Mouse (Mus musculus): Measurements from ENCODE around the gene Gm156. TPM values are rescaled to one million over a fixed set of nuclear protein-coding genes. Genes with fewer than 3 reads are reported as not detected.
"Not testable (repeated sequence)": the region's sequence is repeated elsewhere in the genome, so short reads cannot be mapped to it uniquely, and the experiment has no call there.

The Gm156 gene
- total RNA-seq (2021), result not detected

DNA sequence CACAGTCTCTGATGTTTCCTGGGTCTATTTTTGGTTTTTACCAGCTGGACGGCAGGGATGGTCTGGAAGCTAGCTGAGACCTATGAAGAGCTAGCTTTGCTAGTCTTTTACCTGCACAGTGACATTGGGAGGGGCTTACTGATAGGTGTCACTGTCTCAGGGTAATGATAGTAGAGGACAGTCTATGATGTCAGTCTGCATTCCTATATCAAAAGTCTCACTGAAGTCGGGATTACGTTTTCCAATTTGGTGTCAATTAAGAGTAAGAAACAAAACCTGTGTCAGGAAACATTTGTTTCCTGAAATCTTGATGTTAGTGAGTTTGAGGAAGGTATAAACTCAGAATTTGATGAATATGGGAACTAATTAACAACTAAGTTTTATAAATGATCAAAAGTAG, at the start of gene Gm156:
TSS of gene Gm156 (minus strand) at position 101 of the 400 bp plus-strand sequence.
- not testable (repeated sequence) for DNase-seq

- DNase-seq, result no peak
Observed at GRCm38 (mm10) chr6:129825559-129825958, 41.5 kb upstream of the Gm156 start.

DNA sequence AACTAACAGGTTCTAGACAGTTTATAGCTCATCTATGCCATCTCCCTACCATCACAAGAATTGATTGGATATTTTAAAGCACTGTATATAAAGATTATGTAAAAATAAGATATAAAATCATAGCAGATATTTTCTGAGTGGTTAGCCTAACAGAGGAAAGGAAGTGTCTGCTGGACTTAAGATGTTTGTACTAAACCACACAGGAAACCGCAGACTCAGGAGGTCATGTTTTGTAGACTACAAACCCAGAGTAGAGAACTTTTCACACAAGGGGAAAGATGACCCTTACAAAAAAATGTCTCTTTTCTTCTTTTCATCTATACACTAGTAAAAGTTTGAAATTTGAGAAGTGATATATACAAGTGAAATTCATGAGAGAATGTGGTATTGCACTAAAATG, 39.9 kb upstream of the Gm156 start:
- DNase-seq, result no peak

DNA sequence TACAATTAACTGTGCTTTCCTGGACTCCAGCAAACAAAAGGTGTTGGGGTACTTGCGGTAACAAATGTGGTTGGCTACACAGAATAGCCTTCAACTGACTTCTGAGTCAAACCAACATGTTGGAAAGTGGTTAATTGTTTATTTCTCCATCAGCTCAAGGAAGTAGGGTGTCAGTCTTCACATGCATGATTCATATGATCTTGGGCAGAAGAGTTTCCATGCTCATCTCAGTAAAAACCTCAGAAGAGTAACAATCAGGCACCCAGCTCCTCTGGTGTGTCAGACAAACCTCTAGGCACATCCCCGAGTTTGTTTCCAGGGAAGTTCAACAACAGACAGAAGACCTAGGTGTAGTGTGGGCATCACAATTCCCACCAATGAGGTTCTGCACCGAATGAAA, 33.7 kb upstream of the Gm156 start:
- DNase-seq, result no peak

DNA sequence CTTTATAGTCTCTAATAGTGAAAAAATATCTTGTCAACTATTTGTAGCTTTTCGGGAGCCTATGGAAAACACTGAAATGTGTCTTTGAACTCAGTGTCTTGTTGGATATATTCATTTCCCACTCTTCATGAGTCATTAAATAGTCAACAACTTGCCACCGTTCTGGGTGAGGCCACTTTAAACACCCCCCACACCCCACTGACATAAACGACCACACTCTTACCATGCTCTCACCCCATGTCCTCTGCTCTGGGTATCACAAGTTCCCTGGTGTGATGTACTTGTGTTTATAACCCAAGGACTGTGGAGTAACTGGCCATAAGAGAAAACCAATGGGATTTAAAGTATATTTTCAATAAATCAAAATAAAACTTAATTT, 36.4 kb downstream of the Gm156 start:
- DNase-seq, result no peak

- no peak for DNase-seq
Observed at GRCm38 (mm10) chr6:129747016-129747653, 36.9 kb downstream of the Gm156 start.

DNA sequence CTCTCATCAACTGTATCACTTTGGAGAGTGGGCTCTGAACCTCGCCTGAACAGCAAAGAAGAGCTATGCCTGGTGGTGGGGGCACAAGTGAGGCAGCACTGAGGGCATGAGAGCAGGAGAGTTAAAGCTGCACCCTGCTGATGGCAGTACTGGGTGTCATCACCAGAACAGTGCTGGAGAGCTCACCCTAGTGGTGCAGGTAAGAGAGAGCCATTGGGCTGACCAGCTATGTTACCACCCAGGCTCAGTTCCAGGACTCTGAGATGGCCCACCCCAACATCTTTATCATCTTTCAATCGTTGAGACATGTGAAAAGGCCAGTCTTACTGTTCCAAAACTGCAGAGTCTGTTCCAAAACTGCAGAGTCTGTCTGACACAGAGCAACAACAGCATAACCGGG, 37.9 kb downstream of the Gm156 start:
- no peak for DNase-seq

DNA sequence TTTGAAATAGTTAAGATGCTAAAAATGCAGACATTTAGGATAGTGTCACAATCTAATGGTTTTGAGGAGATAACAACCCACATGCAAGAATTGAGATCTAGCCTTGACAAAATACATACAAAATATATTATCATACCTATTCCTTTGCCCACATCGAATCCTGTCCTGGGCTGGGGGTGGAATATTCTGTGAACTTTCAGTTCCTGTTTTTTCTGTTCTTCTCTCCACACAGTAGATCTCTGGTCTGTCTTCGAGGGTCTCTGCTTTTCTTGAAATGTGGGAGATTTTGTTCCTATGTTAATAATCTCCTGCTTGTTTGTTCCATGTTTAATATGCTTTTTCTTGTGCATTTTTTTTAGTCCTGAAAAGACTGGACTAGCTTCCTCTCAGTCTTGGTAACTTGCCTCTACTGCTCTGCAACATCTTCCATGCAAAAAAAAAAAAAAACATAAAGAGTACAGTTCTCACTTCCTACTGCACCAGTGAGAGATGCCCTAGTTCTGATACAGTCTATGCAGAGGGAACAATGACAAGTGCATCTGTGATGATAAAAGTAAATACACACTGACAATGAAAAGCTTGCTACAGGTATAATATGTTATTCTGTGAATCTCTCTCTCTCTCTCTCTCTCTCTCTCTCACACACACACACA, 43.9 kb downstream of the Gm156 start, which contains the start of gene Klri2:
TSS of gene Klri2 (minus strand) at position 416 of the 653 bp plus-strand sequence.
- DNase-seq, result no peak

DNA sequence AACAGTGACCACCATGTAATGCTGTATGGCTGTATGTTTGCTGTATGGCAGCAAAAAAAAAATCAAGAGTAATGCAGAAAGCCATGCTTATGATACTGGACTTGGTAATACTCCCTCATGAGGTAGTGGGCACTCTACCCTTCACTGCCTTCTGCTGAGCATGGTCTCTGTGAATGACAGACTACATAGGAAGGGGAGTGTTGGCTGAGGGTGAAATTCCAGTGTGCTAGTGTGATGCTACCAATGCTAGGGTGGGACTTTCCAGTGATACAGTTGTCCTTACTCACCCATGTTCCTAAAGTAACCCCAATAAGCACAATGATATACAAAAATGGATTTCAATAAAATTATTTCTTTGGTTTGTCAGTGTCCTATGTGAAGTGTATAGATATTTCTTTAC, 47.7 kb downstream of the Gm156 start:
- DNase-seq, result no peak

DNA sequence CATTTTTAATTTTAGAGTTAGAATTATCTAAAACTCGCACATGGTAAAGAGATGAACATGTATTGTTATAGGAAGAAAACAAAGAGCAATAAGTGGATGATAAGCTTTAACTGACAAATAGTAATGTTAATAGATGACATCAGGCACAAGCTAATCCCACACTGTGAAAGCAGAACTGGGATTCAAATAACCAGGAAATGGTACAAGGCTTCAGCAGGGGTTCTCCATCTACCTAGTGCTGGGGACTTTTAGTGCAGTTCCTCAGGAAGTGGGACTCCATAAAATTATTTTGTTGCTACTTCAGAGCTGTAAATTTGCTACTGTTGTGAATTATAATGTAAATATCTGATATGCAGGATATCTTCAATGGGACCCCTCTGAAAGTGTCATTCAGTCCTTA, 56.8 kb downstream of the Gm156 start:
- DNase-seq, result no peak

DNA sequence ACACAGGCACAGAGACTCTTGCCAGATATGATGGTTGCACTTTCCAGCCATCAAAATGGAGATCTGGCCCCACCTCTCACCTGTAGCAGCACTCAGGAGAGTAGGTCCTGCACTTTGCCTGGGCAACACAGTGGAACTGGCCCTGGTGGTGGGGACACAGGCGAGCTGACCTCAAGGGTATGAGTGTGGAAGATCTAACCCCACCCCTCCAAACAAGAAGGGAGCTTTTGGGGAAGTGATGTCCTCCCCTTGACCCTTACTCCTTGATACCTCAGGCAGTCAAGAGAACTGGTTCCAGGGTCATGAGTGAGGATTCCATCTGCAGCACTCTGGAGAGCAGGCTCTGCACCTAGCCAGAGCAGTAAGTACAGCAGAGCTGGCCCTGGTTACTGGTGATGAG, 62.7 kb downstream of the Gm156 start:
- no peak for DNase-seq

- no peak for DNase-seq
Observed at GRCm38 (mm10) chr6:129720487-129720886, 63.6 kb downstream of the Gm156 start.

- no peak for DNase-seq
Observed at GRCm38 (mm10) chr6:129717032-129717431, 67.0 kb downstream of the Gm156 start, which contains the start of gene Klri1. Gene Klri1, minus strand, starts transcription at chr6:129717132.

Other genes starting within 250 kb of the Gm156 start
- not detected for gene Klre1, start 206.4 kb downstream of the Gm156 start, total RNA-seq (2021)
- gene Klrd1, start 192.5 kb downstream of the Gm156 start, total RNA-seq (2021), result not detected
- under 1 TPM in 1 of 2 experiments, not detected in 1; 0.17 TPM for gene Klrk1, start 160.4 kb downstream of the Gm156 start, total RNA-seq (2021)
- not detected for gene Klrc3, start 140.9 kb downstream of the Gm156 start, total RNA-seq (2021)
- not detected for gene Klrc2, start 123.6 kb downstream of the Gm156 start, total RNA-seq (2021)
- gene Klrc1, start 105.3 kb downstream of the Gm156 start, total RNA-seq (2021), result not detected
- not detected for gene Klri1, start 67.1 kb downstream of the Gm156 start, total RNA-seq (2021)
- gene Klri2, start 43.8 kb downstream of the Gm156 start, total RNA-seq (2021), result not detected
- not detected for gene Gm17631, start 78.4 kb upstream of the Gm156 start, total RNA-seq (2021)
- gene Klra17, start 92.4 kb upstream of the Gm156 start, total RNA-seq (2021), result not detected
- gene Klra5, start 133.4 kb upstream of the Gm156 start, total RNA-seq (2021), result not detected
- not detected for gene Klra6, start 242.7 kb upstream of the Gm156 start, total RNA-seq (2021)

Measured in heart, postnatal 4 days (tissue).